ENCODE assay signal across 8 mouse cellular contexts in the genomic region with DNA sequence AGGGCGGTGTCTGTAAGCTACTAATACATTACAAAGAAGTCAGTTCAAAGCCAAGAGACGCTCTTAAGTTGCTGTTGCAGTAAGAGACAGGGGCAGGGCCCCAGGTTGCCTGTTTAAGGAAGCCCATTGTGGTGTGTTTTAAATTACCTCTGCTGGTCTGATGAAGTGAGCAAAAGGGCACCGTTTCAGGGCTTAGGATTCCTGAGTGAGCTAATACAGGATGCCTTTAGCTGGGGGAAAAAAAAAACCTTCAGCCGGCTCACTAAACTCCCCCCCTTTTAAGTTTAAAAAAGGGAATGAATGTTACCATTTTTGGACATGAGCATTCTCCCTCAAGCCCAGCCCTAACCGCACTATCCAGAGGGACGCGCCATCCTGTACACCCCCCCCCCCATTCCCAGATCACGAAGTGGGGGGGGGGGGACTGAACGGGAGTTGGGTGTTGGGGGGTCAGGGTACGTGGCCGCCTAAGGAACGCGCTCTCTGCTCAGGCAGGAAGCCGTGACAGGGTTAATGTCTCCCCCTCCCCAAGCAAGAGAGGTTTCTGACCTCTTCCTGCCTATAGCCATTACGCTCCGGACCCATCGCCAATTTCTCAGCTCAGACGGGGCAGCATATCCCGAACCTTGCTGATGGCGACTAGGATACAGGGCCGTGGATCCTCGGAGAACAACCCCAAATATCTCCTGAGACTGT. TPM values are rescaled to one million over a fixed set of nuclear protein-coding genes. Genes with fewer than 3 reads are reported as not detected.
DNase-seq lines count a peak whose midpoint lies in the region; ATAC-seq and TF ChIP-seq lines count a peak whose summit lies in the region.

No protein-coding gene starts in this region.

- intact Hi-C loops in left cerebral cortex, postnatal 4 days (cut with DNase I): no loop called here

- peak overlapping the region; percentile 83 for H3K4me2 ChIP-seq in hindbrain, embryonic 16.5 days (ENCODE audit: low read length)
- H3K4me2 ChIP-seq in midbrain, embryonic 16.5 days (ENCODE audit: low read length): peak overlapping the region; percentile 90

- TF ChIP-seq POLR2A in brain, embryonic 14.5 days (IDR thresholded peaks at IDR 0.05; ENCODE audit: borderline replicate concordance, extremely low read depth, insufficient read depth, insufficient read length, poor library complexity, severe bottlenecking): no peak

- no peaks in the 10 kb centered on the region for H3K9me3 ChIP-seq in hindbrain, embryonic 16.5 days (ENCODE audit: control insufficient read depth, low read length)
- H3K9me3 ChIP-seq in midbrain, embryonic 16.5 days (replicated peaks; ENCODE audit: control insufficient read depth, low read length, poor library complexity, severe bottlenecking): no peaks in the 10 kb centered on the region

- ATAC-seq in hindbrain, embryonic 16.5 days: no peak; the same call in 1 of the 2 replicates
- 0 out of 2 replicates have a peak, but pooled peaks have one; percentile 0 for ATAC-seq in midbrain, embryonic 16.5 days
- no peak for ATAC-seq in inflammation-experienced regulatory T-cells, adult 6 months

- H3K9ac ChIP-seq in hindbrain, embryonic 16.5 days (ENCODE audit: low read depth, low read length): peak overlapping the region; percentile 89
- peak overlapping the region; percentile 87 for H3K9ac ChIP-seq in midbrain, embryonic 16.5 days (ENCODE audit: low read depth, low read length)

- no peaks in the 10 kb centered on the region for H3K27me3 ChIP-seq in hindbrain, embryonic 16.5 days (replicated peaks; ENCODE audit: control insufficient read depth, insufficient read depth, low read length)
- H3K27me3 ChIP-seq in midbrain, embryonic 16.5 days (ENCODE audit: control insufficient read depth, insufficient read depth, low read depth, low read length): no peaks in the 10 kb centered on the region

- DNase-seq in left cerebral cortex, postnatal 4 days: peak; percentile 13
- no peak for DNase-seq in left cerebral cortex, adult 18-20 months (ENCODE audit: low spot score in 2 of 2)
- peak; percentile 9 for DNase-seq in brain, embryonic 14.5 days (ENCODE audit: low read depth)
- no peak for DNase-seq in right cerebral cortex, adult 18-20 months
- DNase-seq in left cerebral cortex, adult 8-10 months (ENCODE audit: low spot score in 2 of 2): no peak

- WGBS in hindbrain, embryonic 16.5 days: 0% methylated on average over 21 of the region's 22 CpGs
- WGBS in midbrain, embryonic 16.5 days: under 1% methylated on average over 20 of the region's 22 CpGs

- H3K36me3 ChIP-seq in hindbrain, embryonic 16.5 days (ENCODE audit: control insufficient read depth, insufficient read depth, low read length): no peaks in the 10 kb centered on the region
- H3K36me3 ChIP-seq in midbrain, embryonic 16.5 days (ENCODE audit: control insufficient read depth, insufficient read depth, low read length): no peaks in the 10 kb centered on the region

- H3K27ac ChIP-seq in hindbrain, embryonic 16.5 days (ENCODE audit: low read depth, low read length): peak overlapping the region; percentile 90
- H3K27ac ChIP-seq in midbrain, embryonic 16.5 days (ENCODE audit: low read length): peak overlapping the region; percentile 85

- H3K4me1 ChIP-seq in hindbrain, embryonic 16.5 days (ENCODE audit: control insufficient read depth, insufficient read depth, low read depth, low read length): peaks cover 19% of the 10 kb centered on the region
- peaks cover 13% of the 10 kb centered on the region for H3K4me1 ChIP-seq in midbrain, embryonic 16.5 days (ENCODE audit: control insufficient read depth, insufficient read depth, low read length)

- TF ChIP-seq CTCF in brain, embryonic 14.5 days (IDR thresholded peaks at IDR 0.05; ENCODE audit: borderline replicate concordance, extremely low read depth, insufficient read depth, insufficient read length): no peak

- H3K4me3 ChIP-seq in hindbrain, embryonic 16.5 days (ENCODE audit: low read length): peak overlapping the region; percentile 88
- H3K4me3 ChIP-seq in midbrain, embryonic 16.5 days (ENCODE audit: low read depth, low read length): peak overlapping the region; percentile 91

RNA-seq across cellular contexts. Expression of gene Actn1, which starts 1.5 kb away (rescaled TPM):
- 10 to 100 TPM; 65.4 to 68.2 TPM for total RNA-seq in left cerebral cortex, postnatal 4 days (2021)
- total RNA-seq in left cerebral cortex, adult 18-20 months (2021): 100 to 1,000 TPM; 107 to 115 TPM
- polyA plus RNA-seq in brain, embryonic 14.5 days (2012; rRNA removed): 25.1 and 30.5 TPM in 2 replicates
- 8.3 and 9.1 TPM in 2 replicates for polyA plus RNA-seq in hindbrain, embryonic 16.5 days (2015; fragmentation: Nextera tagmentation; extraction: Ambion mirVana)
- 6.3 and 6.6 TPM in 2 replicates for polyA plus RNA-seq in midbrain, embryonic 16.5 days (2015; fragmentation: Nextera tagmentation; extraction: Ambion mirVana)
- 10 to 100 TPM in 2 of 3 experiments, 1 to 10 TPM in 1; 9.2 to 43.5 (median 30.1) TPM for polyA plus RNA-seq in inflammation-experienced regulatory T-cells, adult 6 months (2017; shearing (Covaris generic))
- 100 to 1,000 TPM in 1 of 4 experiments, 10 to 100 TPM in 3; 92.6 to 101 (median 98.8) TPM for total RNA-seq in left cerebral cortex, adult 8-10 months (2022)

Comparison
In these comparisons a context has a peak if more than half of its experiments do, and no peak if none do; other contexts are left out.
1. DNase-seq: peak in left cerebral cortex, postnatal 4 days (single experiment) and brain, embryonic 14.5 days (single experiment); none in left cerebral cortex, adult 18-20 months (0 of 2), right cerebral cortex, adult 18-20 months (single experiment) and left cerebral cortex, adult 8-10 months (0 of 2).